Mouse (Mus musculus) hindbrain, embryonic 13.5 days (tissue): Measurements from ENCODE around the gene Parp16. TPM values are rescaled to one million over a fixed set of nuclear protein-coding genes. Genes with fewer than 3 reads are reported as not detected.
"Not testable (repeated sequence)": the region's sequence is repeated elsewhere in the genome, so short reads cannot be mapped to it uniquely, and the experiment has no call there.

ENCODE experiments used
- ATAC-seq: fragments of 200-750 bp; cut with Nextera tagmentation; 2 replicates; pipeline ENCODE4 v1.8.0; 2017; ENCODE audit warnings: moderate TSS enrichment; ENCODE audit not compliant: low FRiP score
- H3K27ac ChIP-seq: fragments of 300-500 bp; sonication (generic); 2 replicates; pipeline ENCODE4 v1.5.1; 2015; ENCODE audit warnings: inconsistent platforms, mild to moderate bottlenecking, moderate library complexity
- H3K27me3 ChIP-seq: fragments of 300-500 bp; sonication (generic); 2 replicates; pipeline ENCODE4 v1.6.1; 2015; ENCODE audit warnings: mild to moderate bottlenecking, inconsistent platforms
- H3K36me3 ChIP-seq: fragments of 300-500 bp; sonication (generic); 2 replicates; pipeline ENCODE4 v1.6.1; 2015; ENCODE audit warnings: mild to moderate bottlenecking, inconsistent platforms
- H3K4me1 ChIP-seq: fragments of 300-500 bp; sonication (generic); replicated peaks from 2 replicates; pipeline ENCODE4 v1.6.1; 2015; ENCODE audit warnings: inconsistent platforms
- H3K4me2 ChIP-seq: fragments of 300-500 bp; sonication (generic); 2 replicates; pipeline ENCODE4 v1.6.1; 2015; ENCODE audit warnings: inconsistent platforms, mild to moderate bottlenecking, moderate library complexity
- H3K4me3 ChIP-seq: fragments of 300-500 bp; sonication (generic); 2 replicates; pipeline ENCODE4 v1.5.1; 2015; ENCODE audit warnings: mild to moderate bottlenecking, inconsistent platforms
- H3K9ac ChIP-seq: fragments of 300-500 bp; sonication (generic); 2 replicates; pipeline ENCODE4 v1.6.1; 2015; ENCODE audit warnings: mild to moderate bottlenecking, inconsistent platforms
- H3K9me3 ChIP-seq: fragments of 300-500 bp; sonication (generic); 2 replicates; pipeline ENCODE4 v1.6.1; 2016; ENCODE audit warnings: inconsistent platforms
- WGBS: fragments of 180-500 bp; shearing (Covaris S2); methylation state at CpG from one replicate; pipeline ENCODE4 v1.1.7; 2015; 5-methylcytosine and 5-hydroxymethylcytosine counted together
- polyA plus RNA-seq: library from polyadenylated mRNA; unstranded; fragments of >200 nt; fragmentation: Nextera tagmentation; extraction: Ambion mirVana; gene quantifications from 2 replicates; pipeline ENCODE4 v1.2.1, GENCODE M21; 2015

Gene Parp16
- polyA plus RNA-seq, 1 experiment from 2014 or later, result 5.9 TPM

DNA sequence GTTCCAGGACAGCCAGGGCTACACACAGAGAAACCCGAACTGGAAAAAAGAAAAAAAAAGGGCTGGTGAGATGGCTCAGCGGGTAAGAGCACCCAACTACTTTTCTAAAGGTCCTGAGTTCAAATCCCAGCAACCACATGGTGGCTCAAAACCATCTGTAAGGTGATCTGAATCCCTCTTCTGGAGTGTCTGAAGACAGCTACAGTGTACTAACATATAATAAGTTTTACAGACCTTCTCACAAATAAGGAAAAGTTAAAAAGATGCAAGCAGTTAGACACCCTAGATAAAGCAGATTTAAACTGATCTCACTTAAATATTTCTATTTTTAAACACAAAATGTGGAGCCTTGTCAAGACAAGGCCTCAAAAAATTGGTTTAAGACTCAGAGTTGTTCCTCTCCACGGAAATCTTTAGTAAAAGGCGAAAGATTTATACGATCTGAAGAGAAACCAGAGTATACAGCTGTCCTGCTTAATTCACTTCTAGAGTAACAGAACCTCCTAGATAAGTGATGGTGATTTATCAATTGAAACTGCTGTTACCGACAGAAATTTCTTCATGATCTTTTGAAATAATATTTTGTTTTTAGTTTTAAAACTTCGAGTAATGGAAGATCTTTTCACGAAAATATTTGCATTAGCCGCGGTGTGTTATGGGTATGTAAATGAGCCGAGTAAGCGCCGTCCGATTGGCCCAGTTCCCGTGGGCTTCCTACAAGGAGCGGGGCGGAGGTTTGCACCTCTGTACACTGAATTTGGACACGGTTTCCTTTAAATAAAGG lies 6.4 kb downstream of the Parp16 start:
- H3K4me2 ChIP-seq, result peak overlapping the region; percentile 57
- H3K36me3 ChIP-seq, result no peaks in the 10 kb centered on the region
- peak overlapping the region; percentile 42 for H3K4me3 ChIP-seq
- no peaks in the 10 kb centered on the region for H3K27me3 ChIP-seq
- H3K27ac ChIP-seq, result peak overlapping the region; percentile 92
- no peaks in the 10 kb centered on the region for H3K9me3 ChIP-seq
- H3K9ac ChIP-seq, result peak overlapping the region; percentile 76
- H3K4me1 ChIP-seq, result peaks cover 4% of the 10 kb centered on the region
- WGBS, result under 1% methylated on average over 18 of the region's 18 CpGs
- ATAC-seq, result peak; percentile 92

DNA sequence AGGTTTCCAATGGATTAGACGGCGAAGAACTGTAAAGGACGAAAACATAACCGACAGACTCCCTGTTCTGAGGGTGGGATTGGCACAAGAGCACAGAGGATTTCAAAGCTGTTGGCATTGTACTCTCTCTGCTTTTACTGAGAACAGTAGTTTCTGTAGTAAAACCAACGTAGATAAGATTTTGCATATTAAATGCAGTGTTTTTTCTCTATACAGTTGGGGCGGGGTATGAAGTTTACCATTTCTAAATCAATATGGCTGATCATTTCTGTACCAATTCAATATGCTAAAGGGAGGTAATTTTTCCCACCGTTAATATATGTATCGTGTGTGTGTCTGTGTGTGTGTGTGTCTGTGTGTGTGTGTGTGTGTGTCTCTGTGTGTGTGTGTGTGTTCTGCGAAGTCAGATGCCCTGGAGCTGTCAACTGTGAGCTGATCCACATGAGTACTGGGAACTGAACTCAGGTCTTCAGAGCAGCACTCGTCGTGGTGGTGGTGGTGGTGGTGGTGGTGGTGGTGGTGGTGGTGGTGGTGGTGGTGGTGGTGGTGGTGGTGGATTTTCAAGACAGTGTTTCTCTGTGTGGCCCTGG lies 7.1 kb downstream of the Parp16 start:
- Histone ChIP-seq H3K4me2 (peak overlapping the region; percentile 57), H3K4me3 (peak overlapping the region; percentile 42), H3K4me1 (peaks cover under 1% of the 10 kb centered on the region; the same call in 1 of the 2 replicates), H3K27ac (peak overlapping the region; percentile 92), H3K9ac (peak overlapping the region; percentile 76), H3K27me3 (no peaks in the 10 kb centered on the region), H3K36me3 (no peaks in the 10 kb centered on the region), H3K9me3 (no peaks in the 10 kb centered on the region)
- 19% methylated on average over 11 of the region's 11 CpGs for WGBS
- ATAC-seq, result peak; percentile 39

DNA sequence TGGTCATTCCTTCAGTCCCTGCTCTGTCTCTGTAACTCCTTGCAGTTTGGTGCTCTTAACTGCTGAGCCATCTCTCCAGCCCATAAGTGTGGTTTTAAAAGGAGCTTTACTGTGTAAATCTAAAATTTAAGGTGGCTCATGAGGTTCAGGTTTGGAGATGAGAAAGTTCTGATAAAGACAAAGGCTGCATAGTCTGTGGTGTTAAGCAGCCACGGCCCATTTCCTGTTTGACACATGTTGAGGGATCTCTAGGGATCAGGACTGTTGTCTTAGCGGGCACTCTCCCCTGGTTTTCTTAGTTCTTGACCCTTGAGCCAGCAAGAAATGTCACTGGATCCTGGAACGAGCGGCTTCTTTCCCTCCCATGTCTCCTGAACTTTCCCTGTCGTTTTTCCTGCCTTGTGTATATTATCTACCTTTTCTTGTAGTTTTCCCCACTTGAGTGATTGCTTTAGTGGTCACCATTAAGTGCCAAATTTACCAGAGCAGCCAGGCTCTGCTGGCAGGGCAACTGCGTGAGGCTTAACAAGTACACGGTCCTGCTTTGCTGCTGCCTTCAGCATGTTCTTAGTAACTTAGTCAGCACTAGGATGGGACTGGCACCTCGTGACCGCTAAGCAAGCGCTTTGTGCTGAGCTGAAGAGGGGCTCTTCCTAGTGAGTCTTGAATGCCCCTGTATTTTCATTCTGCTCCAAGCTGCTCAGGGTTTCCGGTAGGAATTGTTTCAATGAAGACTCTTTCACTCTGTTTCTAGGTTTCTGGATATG lies 10.1 kb downstream of the Parp16 start:
- H3K9me3 ChIP-seq, result no peaks in the 10 kb centered on the region
- no peak overlapping the region for H3K4me2 ChIP-seq
- WGBS, result 69% methylated on average over 11 of the region's 11 CpGs
- ATAC-seq, result no peak
- H3K27ac ChIP-seq, result no peak overlapping the region
- H3K9ac ChIP-seq, result no peak overlapping the region
- H3K36me3 ChIP-seq, result no peaks in the 10 kb centered on the region
- H3K4me1 ChIP-seq, result no peaks in the 10 kb centered on the region
- no peak overlapping the region for H3K4me3 ChIP-seq
- H3K27me3 ChIP-seq, result no peaks in the 10 kb centered on the region

DNA sequence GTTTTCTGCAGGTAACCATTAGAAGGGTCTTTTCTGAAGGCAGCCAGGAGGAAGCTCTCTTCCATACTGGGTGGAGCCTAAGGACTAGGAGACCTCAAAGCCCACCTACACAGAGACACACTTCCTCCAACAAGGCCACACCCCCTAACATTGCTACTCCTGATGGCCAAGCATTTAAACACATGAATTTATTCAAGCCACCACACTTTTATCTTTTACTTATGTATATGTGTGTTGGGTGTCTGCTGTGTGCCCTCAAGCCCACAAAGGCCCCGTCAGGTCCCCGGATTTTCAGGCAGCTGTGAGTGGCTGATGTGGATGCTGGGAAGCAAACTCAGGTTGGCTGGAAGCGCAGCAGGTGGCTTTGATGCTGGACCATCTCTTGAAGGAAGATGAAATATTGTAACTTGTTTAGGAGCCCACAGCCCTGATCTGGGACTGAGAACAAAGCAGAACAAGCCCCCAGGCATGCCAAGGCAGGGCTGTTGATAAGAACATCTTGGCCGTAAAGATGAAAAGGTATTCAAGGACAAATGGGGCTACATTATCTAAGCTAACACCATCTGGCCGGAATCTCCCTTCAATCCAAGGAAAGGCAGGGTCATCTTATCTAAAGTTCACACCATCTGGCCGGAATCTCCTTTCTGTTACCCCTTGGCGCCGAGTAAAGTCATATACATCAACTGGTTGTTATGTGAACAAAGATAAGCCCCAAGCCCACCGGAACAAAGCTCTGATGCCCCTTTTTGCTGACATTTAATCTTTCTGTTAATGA lies 12.1 kb downstream of the Parp16 start:
- not testable (repeated sequence) for H3K4me1 ChIP-seq, ATAC-seq
- 92% methylated on average over 9 of the region's 9 CpGs for WGBS

DNA sequence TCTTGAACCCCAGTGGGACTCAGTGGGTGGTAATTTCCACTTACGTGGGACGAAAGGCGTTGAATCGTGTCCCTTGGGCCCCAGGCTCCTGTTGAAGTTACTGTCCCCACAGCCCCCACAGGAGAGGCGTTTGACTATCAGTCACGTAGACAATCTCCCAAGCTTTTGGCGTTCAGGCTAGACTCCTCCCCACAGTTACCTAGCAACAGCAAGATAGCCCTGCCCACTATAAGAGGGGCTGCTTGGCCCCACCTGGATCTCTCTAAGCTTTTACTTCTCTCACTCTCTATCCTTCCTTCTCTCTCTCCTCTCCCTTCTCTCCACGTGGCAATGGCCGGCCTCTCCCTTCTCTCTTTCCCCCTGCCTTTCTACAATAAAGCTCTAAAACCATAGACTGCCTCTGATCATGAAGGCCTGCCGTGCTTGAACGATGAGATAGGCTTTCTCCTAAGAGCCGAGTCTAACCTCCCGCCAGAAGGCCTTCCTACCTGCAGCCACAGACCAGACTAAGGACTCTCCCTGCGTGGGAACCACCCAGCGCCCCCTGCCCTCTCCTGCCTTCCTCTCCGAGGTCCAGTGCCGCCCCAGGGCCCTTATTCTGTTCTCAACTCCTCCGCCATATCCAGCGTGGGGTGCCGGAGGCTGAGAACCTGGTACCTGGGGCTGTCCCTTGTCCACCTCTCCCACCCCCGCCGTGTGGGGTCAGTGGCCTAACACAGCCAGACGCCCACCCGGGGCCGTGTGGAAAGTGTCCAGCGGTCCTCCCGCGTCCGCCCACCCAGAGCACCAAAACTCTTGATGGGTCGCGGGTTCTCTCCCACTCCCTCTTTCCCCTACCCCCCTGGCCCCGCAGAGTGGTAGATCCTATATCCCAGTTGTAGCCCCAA lies 13.4 kb downstream of the Parp16 start:
- H3K4me2 ChIP-seq, result no peak overlapping the region
- 91% methylated on average over 32 of the region's 32 CpGs for WGBS
- H3K4me1 ChIP-seq, result no peaks in the 10 kb centered on the region
- no peak for ATAC-seq
- no peaks in the 10 kb centered on the region for H3K9me3 ChIP-seq
- H3K9ac ChIP-seq, result no peak overlapping the region
- H3K4me3 ChIP-seq, result no peak overlapping the region
- no peaks in the 10 kb centered on the region for H3K27me3 ChIP-seq
- H3K27ac ChIP-seq, result no peak overlapping the region
- no peaks in the 10 kb centered on the region for H3K36me3 ChIP-seq

More for the DNA sequence above, 12.1 kb downstream of the Parp16 start:
- not testable (repeated sequence) for H3K9me3 ChIP-seq, H3K4me2 ChIP-seq, H3K27me3 ChIP-seq, H3K4me3 ChIP-seq, H3K36me3 ChIP-seq, H3K27ac ChIP-seq, H3K9ac ChIP-seq

DNA sequence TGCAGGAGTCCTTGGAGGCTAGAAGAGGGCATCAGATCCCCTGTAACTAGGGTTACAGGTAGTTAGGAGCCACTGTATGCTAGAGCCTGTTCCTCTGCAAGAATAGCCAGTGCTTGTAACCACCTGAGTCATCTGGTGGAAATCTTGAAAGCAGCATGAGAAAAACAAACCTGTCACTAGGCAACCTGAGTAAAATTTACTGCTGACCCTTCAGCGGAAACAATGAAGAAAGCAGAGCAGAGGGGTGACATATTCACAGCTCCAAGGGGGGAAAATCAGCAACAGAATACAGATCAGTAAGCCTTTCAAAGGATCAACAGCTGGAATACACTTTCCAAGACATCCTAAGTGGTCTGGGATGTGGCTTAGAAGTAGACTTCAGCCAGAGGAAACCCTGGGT lies 16.4 kb downstream of the Parp16 start:
- ATAC-seq, result no peak
- no peak overlapping the region for H3K9ac ChIP-seq
- H3K4me2 ChIP-seq, result no peak overlapping the region
- H3K9me3 ChIP-seq, result no peaks in the 10 kb centered on the region
- H3K27ac ChIP-seq, result no peak overlapping the region
- no peaks in the 10 kb centered on the region for H3K27me3 ChIP-seq
- no peaks in the 10 kb centered on the region for H3K36me3 ChIP-seq
- H3K4me1 ChIP-seq, result peaks cover 11% of the 10 kb centered on the region
- 37% methylated on average over 1 of the region's 1 CpGs for WGBS
- no peak overlapping the region for H3K4me3 ChIP-seq

DNA sequence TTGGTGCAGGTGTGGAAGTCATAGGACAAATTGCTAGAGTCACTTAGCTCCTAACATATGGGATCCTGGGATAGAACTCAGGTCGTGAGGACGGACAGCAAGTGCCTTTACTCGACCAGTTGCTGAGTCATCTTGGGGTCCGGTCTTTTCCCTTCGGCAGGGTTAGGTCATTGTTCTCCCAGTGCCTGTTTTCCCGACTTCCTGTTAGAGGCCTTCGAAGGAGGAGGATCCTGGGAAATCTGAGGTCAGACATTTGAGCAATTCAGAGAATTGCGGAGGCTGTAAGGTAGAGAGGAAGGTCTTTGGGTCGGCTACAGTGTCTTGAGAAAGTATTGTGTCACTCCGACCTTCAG lies 19.2 kb downstream of the Parp16 start:
- no peaks in the 10 kb centered on the region for H3K9me3 ChIP-seq
- no peak for ATAC-seq
- peak overlapping the region; percentile 93 for H3K27ac ChIP-seq
- peaks cover 19% of the 10 kb centered on the region for H3K4me1 ChIP-seq
- 15% methylated on average over 10 of the region's 10 CpGs for WGBS
- H3K9ac ChIP-seq, result peak overlapping the region; percentile 89
- no peaks in the 10 kb centered on the region for H3K27me3 ChIP-seq
- no peaks in the 10 kb centered on the region for H3K36me3 ChIP-seq
- peak overlapping the region; percentile 88 for H3K4me2 ChIP-seq
- peak overlapping the region; percentile 58 for H3K4me3 ChIP-seq

DNA sequence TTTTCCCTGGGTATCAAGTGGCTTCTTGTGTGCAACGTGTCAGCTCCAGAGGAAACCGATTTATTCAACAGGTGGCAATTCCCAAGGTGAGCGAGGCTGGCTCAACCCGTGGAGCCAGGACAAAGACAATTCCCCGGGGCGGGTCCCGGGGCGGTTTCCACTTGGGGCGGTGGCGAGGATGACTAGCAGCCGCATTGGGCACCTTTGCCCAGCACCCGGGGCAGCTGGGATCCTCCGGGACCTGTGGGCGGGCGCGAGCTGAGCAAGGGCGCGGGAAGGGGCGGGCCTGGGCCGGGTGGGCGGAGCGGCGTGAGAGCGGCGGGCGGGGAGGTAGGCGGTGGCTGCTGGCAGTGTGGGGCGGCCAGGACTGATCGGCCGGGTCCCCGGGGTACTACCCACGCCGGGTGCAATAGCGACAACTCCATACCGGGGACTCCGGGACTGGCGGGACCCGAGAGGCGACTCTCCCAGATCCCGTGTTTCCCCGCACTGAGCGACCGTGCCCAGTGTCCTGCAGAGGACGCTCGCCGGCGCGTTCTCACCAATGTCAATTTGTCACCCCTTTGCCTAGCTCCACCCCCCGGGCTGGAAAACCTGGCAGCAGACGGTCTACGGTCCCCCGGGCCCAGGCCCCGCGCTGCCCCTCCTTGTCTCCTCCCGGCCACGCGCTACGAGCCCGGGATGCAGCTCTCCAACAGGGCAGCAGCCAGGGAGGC lies 19.8 kb downstream of the Parp16 start:
- WGBS, result under 1% methylated on average over 57 of the region's 59 CpGs
- Histone ChIP-seq H3K36me3 (no peaks in the 10 kb centered on the region), H3K9me3 (no peaks in the 10 kb centered on the region), H3K4me1 (peaks cover 19% of the 10 kb centered on the region), H3K27ac (peak overlapping the region; percentile 93), H3K9ac (peak overlapping the region; percentile 89), H3K27me3 (no peaks in the 10 kb centered on the region), H3K4me2 (peak overlapping the region; percentile 88), H3K4me3 (peak overlapping the region; percentile 58)
- peak; percentile 97 for ATAC-seq

DNA sequence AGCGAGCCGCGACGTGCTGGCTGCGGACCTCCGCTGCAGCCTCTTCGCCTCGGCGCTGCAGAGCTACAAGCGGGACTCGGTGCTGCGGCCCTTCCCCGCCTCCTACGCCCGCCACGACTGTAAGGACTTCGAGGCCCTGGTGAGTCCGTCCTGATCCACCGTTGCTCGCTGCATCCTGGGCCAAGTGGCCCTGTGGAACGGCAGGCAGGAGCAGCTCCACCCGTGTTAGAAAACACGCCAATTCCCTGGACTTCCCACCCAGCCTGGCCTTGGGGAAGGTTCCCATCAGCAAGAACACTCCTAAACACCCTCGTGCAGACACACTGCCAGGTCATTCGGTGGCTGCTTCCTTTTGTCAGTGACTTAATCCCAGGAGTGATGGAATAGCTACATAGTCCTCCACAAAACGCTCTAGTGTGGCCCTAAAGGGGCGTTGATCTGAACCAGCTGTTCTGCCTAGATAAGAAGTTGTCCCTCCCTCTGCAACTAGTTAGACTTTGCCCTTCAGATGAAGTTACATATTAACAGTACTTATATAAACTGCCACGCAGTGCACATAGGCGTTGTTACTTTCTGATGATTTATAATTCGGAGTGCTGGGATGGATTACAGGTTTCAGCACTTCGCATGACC lies 20.5 kb downstream of the Parp16 start:
- Histone ChIP-seq H3K4me3 (peak overlapping the region; percentile 58), H3K9ac (peak overlapping the region; percentile 89), H3K9me3 (no peaks in the 10 kb centered on the region), H3K27ac (peak overlapping the region; percentile 93), H3K36me3 (no peaks in the 10 kb centered on the region), H3K4me1 (peaks cover 19% of the 10 kb centered on the region), H3K4me2 (peak overlapping the region; percentile 88), H3K27me3 (no peaks in the 10 kb centered on the region)
- ATAC-seq, result 0 out of 2 replicates have a peak, but pooled peaks have one; percentile 9
- WGBS, result 10% methylated on average over 31 of the region's 31 CpGs

DNA sequence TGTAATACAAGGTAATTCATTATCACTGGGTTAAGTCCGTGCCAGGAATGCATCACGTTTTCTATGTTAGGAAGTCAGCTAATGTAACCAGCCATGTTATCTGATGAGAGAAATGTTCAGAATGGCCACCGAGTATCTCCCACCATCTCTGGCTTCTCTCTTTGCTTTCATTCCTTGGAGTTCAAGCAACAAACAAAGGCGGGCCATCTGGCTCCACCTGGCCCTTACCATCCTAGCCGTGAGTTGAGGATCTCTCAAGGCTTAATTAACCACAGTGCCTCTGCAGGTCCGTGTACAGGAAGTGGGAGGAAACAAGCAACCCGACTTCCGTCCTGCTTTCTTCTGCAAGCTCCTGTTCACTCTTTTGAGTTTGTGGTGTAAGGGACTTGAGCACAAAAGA lies 21.8 kb downstream of the Parp16 start:
- H3K9me3 ChIP-seq, result no peaks in the 10 kb centered on the region
- ATAC-seq, result no peak
- 73% methylated on average over 8 of the region's 8 CpGs for WGBS
- no peak overlapping the region for H3K4me3 ChIP-seq
- H3K4me2 ChIP-seq, result no peak overlapping the region
- no peak overlapping the region for H3K9ac ChIP-seq
- H3K4me1 ChIP-seq, result peaks cover 19% of the 10 kb centered on the region
- no peaks in the 10 kb centered on the region for H3K27me3 ChIP-seq
- H3K36me3 ChIP-seq, result no peaks in the 10 kb centered on the region
- H3K27ac ChIP-seq, result no peak overlapping the region
